Mouse (Mus musculus) E14TG2a.4 (cell line): Measurements from ENCODE around the gene Gabarap.

Source experiments
- CTCF ChIP-seq: conservative IDR thresholded peaks from 2 replicates; pipeline ENCODE4 v1.5.1; 2014; ENCODE audit warnings: low read length
- NANOG ChIP-seq: IDR thresholded peaks from 2 replicates; pipeline ENCODE4 v1.6.1; 2014; ENCODE audit warnings: borderline replicate concordance, low read length, mixed read lengths
- POU5F1 ChIP-seq: IDR thresholded peaks from 2 replicates; pipeline ENCODE4 v1.6.1; 2014; ENCODE audit warnings: low read length, borderline replicate concordance

DNA sequence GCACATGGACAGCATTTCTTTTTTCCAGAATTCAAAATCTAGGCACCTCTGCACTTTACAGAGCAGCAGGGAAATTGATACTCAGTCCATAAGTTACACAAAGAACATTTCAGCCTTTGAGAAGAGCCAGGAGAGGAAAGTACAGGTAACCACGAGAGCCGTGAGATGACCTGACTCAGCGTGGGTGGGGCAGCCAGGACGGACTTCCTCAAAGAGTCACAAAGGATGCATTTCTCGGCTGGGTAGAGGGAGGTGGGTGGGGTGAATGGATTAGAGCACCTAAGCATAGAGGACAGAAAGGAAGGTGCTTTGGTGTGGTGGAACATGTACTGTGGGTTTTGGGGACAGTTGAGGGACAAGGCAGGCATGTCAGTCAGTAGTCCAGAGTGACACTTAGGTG, 29.1 kb upstream of the Gabarap start:
- TF ChIP-seq CTCF (no peak), NANOG (no peak), POU5F1 (no peak)
